Mouse (Mus musculus) intestine, embryonic 15.5 days (tissue): ENCODE measurements around the gene Upp1. TPM values are rescaled to one million over a fixed set of nuclear protein-coding genes. Genes with fewer than 3 reads are reported as not detected.
A peak's percentile ranks its signal among the peaks of the same experiment; 100 is the strongest.
"Not testable (repeated sequence)": the region's sequence is repeated elsewhere in the genome, so short reads cannot be mapped to it uniquely, and the experiment has no call there.

Source experiments
- ATAC-seq: fragments of 200-750 bp; cut with Nextera tagmentation; 2 replicates; pipeline ENCODE4 v1.8.0; 2017; ENCODE audit warnings: moderate TSS enrichment, moderate library complexity
- H3K27ac ChIP-seq: fragments of 300-500 bp; sonication (generic); 2 replicates; pipeline ENCODE4 v1.5.1; 2015; ENCODE audit warnings: mild to moderate bottlenecking, inconsistent platforms
- H3K27me3 ChIP-seq: fragments of 300-500 bp; sonication (generic); replicated peaks from 2 replicates; pipeline ENCODE4 v1.6.1; 2015; ENCODE audit warnings: inconsistent platforms
- H3K36me3 ChIP-seq: fragments of 300-500 bp; sonication (generic); 2 replicates; pipeline ENCODE4 v1.6.1; 2015; ENCODE audit warnings: inconsistent platforms
- H3K4me1 ChIP-seq: fragments of 300-500 bp; sonication (generic); replicated peaks from 2 replicates; pipeline ENCODE4 v1.6.1; 2015; ENCODE audit warnings: inconsistent platforms
- H3K4me2 ChIP-seq: fragments of 300-500 bp; sonication (generic); replicated peaks from 2 replicates; pipeline ENCODE4 v1.6.1; 2015; ENCODE audit warnings: mild to moderate bottlenecking, inconsistent platforms
- H3K4me3 ChIP-seq: fragments of 300-500 bp; sonication (generic); replicated peaks from 2 replicates; pipeline ENCODE4 v1.5.1; 2015; ENCODE audit warnings: inconsistent platforms
- H3K9ac ChIP-seq: fragments of 300-500 bp; sonication (generic); 2 replicates; pipeline ENCODE4 v1.6.1; 2015; ENCODE audit warnings: inconsistent platforms
- H3K9me3 ChIP-seq: fragments of 300-500 bp; sonication (generic); 2 replicates; pipeline ENCODE4 v1.6.1; 2016; ENCODE audit warnings: inconsistent platforms
- WGBS: fragments of 180-500 bp; shearing (Covaris S2); methylation state at CpG from one replicate; pipeline ENCODE4 v1.1.7; 2015; 5-methylcytosine and 5-hydroxymethylcytosine counted together
- polyA plus RNA-seq: library from polyadenylated mRNA; unstranded; fragments of >200 nt; fragmentation: Nextera tagmentation; extraction: Ambion mirVana; gene quantifications from 2 replicates; pipeline ENCODE4 v1.2.1, GENCODE M21; 2015

Gene Upp1
- polyA plus RNA-seq, 1 experiment from 2014 or later: 5.4 TPM

DNA sequence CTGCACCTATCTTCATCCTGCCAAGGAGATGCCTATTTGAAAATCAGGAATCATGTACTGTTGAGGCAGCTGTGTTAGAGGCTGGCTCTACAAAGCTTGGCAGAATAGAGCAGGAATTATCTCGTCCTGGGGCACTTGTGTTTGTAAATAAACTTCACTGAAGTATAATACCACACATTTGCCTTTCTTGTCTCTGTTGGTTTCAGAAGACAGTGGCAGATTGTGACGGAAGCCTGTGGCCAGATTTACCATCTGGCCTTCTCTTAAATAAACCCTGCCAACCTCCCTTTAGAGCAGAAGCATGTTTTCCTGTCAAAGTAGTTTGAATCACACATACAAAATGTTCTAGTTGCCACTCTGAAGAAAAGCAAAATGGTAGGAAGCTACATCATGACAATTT lies 10.2 kb downstream of the Upp1 start:
- Histone ChIP-seq H3K4me2 (no peak overlapping the region), H3K36me3 (no peaks in the 10 kb centered on the region), H3K27ac (no peak overlapping the region), H3K4me3 (no peak overlapping the region), H3K9me3 (no peaks in the 10 kb centered on the region), H3K27me3 (no peaks in the 10 kb centered on the region), H3K9ac (no peak overlapping the region), H3K4me1 (no peaks in the 10 kb centered on the region)
- no peak for ATAC-seq
- 49% methylated on average over 2 of the region's 2 CpGs for WGBS

GRCm38 (mm10) chr11:9129528-9129927 lies 11.6 kb downstream of the Upp1 start:
- Histone ChIP-seq H3K27me3 (no peaks in the 10 kb centered on the region), H3K4me1 (no peaks in the 10 kb centered on the region), H3K9me3 (no peaks in the 10 kb centered on the region), H3K9ac (no peak overlapping the region), H3K36me3 (no peaks in the 10 kb centered on the region), H3K4me3 (no peak overlapping the region), H3K27ac (no peak overlapping the region), H3K4me2 (no peak overlapping the region)
- no peak for ATAC-seq
- 87% methylated on average over 8 of the region's 8 CpGs for WGBS

DNA sequence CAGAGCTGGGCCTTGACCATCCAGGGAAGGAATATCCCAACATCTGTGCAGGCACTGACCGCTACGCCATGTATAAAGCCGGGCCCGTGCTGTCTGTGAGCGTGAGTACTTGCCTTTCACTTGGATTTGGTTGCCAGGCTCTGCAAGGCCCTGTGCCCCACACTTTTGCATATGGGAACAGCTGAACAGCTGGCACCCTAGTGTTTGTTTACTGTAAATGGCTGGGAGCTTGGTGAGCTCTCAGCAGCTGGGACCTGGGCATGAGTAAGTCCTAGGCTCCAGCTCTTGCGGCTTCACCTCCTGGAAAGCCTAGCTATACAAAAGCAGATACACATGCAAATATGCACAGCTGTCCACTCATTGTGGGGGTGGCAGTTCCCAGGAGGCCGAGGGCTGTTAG lies 13.8 kb downstream of the Upp1 start:
- Histone ChIP-seq H3K27me3 (no peaks in the 10 kb centered on the region), H3K36me3 (no peaks in the 10 kb centered on the region), H3K4me1 (no peaks in the 10 kb centered on the region), H3K4me3 (no peak overlapping the region), H3K9ac (no peak overlapping the region), H3K9me3 (no peaks in the 10 kb centered on the region), H3K27ac (no peak overlapping the region), H3K4me2 (no peak overlapping the region)
- no peak; the same call in 1 of the 2 replicates for ATAC-seq
- 91% methylated on average over 7 of the region's 7 CpGs for WGBS

DNA sequence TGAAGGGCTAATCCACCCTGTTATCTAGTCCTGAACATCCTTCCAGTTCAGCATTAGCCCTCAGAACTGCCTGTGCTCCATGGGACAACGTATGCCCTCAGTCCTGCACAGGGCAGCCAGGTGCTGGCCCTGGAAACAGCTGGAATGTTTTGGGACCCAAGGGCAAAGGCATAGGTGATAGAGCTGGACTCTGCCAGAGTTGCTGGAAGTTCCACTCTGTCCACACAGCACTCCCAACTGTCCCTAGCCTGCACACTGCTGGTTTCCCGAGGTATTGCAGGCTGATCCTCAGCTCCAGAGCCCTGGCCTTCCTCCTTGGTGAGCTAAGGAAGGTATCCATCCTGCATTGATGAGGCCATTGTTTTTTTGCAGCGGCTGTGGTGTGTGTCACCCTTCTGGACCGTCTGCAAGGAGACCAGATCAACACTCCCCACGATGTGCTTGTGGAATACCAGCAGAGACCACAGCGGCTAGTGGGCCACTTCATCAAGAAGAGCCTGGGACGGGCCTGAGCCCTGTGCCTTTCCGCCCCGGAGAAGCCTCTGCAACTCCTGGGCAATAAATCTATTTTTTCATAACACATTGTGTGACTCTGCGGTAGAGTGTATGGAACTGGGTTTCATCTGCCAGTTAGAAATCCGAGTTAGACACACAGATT lies 17.8 kb downstream of the Upp1 start:
- Histone ChIP-seq H3K4me2 (no peak overlapping the region), H3K36me3 (no peaks in the 10 kb centered on the region), H3K4me1 (no peaks in the 10 kb centered on the region), H3K4me3 (no peak overlapping the region), H3K27ac (no peak overlapping the region), H3K27me3 (no peaks in the 10 kb centered on the region), H3K9me3 (no peaks in the 10 kb centered on the region), H3K9ac (no peak overlapping the region)
- peak; percentile 61; the same call in 1 of the 2 replicates for ATAC-seq
- 73% methylated on average over 11 of the region's 11 CpGs for WGBS

DNA sequence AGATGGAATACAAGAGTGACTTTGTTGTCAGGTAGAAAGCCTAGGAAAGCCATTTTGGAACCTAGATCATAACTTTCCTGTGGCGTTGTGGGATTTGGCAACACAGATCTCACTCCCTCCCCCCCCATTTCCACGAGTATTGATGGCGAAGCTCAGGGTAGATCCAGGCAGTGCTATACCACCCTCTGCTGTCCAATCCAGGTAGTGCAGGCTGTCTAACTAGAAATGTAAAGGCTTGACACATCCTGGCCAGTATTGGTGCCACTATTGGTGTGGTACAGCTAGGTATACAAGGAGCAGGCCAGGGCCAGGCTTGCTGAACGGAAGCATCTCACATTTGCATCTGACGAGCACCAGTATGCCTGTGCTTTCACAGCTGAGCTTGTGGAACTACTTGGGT lies 18.6 kb downstream of the Upp1 start:
- H3K27me3 ChIP-seq: no peaks in the 10 kb centered on the region
- no peak overlapping the region for H3K4me2 ChIP-seq
- no peaks in the 10 kb centered on the region for H3K9me3 ChIP-seq
- no peaks in the 10 kb centered on the region for H3K36me3 ChIP-seq
- no peak overlapping the region for H3K4me3 ChIP-seq
- H3K4me1 ChIP-seq: no peaks in the 10 kb centered on the region
- ATAC-seq: peak; percentile 70
- no peak overlapping the region for H3K9ac ChIP-seq
- H3K27ac ChIP-seq: no peak overlapping the region
- WGBS: 24% methylated on average over 5 of the region's 5 CpGs

DNA sequence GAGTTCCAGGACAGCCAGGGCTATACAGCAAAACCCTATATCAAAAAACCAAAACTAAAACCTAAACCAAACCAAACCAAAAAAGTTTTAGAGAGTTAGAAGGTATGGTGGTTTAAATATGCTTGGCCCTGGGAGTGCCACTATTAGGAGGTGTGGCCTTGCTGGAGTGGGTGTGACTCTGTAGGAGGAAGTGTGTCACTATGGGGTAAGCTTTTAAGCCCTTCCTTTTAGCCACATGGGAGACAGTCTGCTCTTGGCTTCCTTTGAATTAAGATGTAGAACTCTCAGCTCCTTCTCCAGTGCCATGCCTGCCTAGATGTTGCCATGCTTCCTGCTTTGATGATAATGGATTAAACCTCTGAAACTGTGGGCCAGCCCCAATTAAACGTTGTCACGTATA lies 27.2 kb downstream of the Upp1 start:
- H3K36me3 ChIP-seq: no peaks in the 10 kb centered on the region
- no peak overlapping the region for H3K27ac ChIP-seq
- H3K9ac ChIP-seq: no peak overlapping the region
- H3K9me3 ChIP-seq: no peaks in the 10 kb centered on the region
- 85% methylated on average over 2 of the region's 2 CpGs for WGBS
- no peaks in the 10 kb centered on the region for H3K27me3 ChIP-seq
- H3K4me1 ChIP-seq: no peaks in the 10 kb centered on the region
- ATAC-seq: no peak
- H3K4me2 ChIP-seq: no peak overlapping the region
- H3K4me3 ChIP-seq: no peak overlapping the region

DNA sequence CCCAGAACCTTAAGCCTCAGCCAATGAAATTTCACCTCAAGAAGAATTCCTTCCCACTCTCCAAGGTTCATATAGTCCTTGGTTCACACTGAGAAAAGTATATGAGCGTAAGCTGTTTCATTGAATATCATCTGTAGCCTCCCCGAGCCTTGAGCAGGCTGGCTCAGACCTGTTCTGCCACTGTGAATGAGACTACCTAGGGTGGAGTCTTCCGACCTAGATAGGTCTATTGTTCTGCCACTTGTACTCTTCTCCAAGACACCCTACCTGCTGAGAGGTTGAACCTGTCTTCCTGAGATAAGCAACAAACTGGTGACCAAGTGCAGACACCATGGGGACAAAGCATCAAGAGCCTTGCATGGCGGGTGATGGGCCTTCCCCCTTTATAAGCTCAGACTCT lies 28.2 kb downstream of the Upp1 start:
- Histone ChIP-seq H3K9me3 (no peaks in the 10 kb centered on the region), H3K4me1 (no peaks in the 10 kb centered on the region), H3K4me2 (no peak overlapping the region), H3K27ac (no peak overlapping the region), H3K9ac (no peak overlapping the region), H3K36me3 (no peaks in the 10 kb centered on the region), H3K4me3 (no peak overlapping the region), H3K27me3 (no peaks in the 10 kb centered on the region)
- 87% methylated on average over 4 of the region's 4 CpGs for WGBS
- ATAC-seq: no peak

DNA sequence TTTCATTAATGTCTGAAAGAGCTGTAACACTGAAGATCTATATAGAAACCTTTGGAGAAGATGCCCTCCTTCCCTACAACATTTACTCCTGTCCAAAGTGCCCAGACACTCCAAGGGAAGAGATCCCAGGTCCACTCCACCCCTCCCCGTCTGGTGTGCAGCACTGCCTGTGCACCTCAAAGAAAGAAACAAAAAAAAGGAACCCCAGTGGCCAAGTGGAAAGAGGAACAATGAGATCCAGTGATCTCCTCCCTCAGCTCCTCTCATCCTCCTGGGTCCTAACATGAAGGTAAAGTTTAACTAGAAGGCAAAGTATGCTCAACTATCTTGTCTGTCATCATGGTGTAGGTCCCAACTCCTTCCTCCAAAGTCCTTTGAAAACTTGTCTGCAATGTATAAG lies 28.8 kb downstream of the Upp1 start:
- H3K4me1 ChIP-seq: no peaks in the 10 kb centered on the region
- H3K36me3 ChIP-seq: no peaks in the 10 kb centered on the region
- H3K27me3 ChIP-seq: no peaks in the 10 kb centered on the region
- H3K9me3 ChIP-seq: no peaks in the 10 kb centered on the region
- no peak overlapping the region for H3K9ac ChIP-seq
- no peak overlapping the region for H3K4me3 ChIP-seq
- 80% methylated on average over 1 of the region's 1 CpGs for WGBS
- H3K4me2 ChIP-seq: no peak overlapping the region
- H3K27ac ChIP-seq: no peak overlapping the region
- no peak for ATAC-seq

DNA sequence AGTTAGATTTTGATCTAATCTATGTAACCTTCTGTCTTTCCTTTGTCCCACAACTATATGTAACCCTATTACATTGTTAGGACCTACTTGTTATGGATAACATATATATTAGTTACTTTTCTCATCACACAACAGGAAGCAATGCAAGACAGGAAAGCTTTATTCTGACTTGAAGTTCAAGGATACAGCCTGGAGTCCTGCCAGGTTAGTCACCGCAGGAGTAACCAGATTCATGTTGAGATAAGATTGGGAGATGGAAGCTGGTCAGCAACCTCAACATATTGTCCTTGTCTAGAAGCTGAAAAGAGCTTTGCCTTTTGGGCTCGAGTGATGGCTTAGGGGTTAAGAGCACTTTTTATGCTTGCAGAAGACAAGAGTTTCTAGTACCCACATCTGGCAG lies 30.3 kb downstream of the Upp1 start:
- Histone ChIP-seq H3K9ac (no peak overlapping the region), H3K4me2 (no peak overlapping the region), H3K36me3 (no peaks in the 10 kb centered on the region), H3K4me3 (no peak overlapping the region), H3K27ac (no peak overlapping the region), H3K27me3 (no peaks in the 10 kb centered on the region), H3K9me3 (no peaks in the 10 kb centered on the region), H3K4me1 (no peaks in the 10 kb centered on the region)
- ATAC-seq: no peak
- 81% methylated on average over 2 of the region's 2 CpGs for WGBS

- not testable (repeated sequence) for ATAC-seq
Observed at GRCm38 (mm10) chr11:9150403-9150802, 32.5 kb downstream of the Upp1 start.

GRCm38 (mm10) chr11:9159953-9160352 lies 42.0 kb downstream of the Upp1 start:
- ATAC-seq: peak; percentile 53
- Histone ChIP-seq H3K9me3 (no peaks in the 10 kb centered on the region), H3K36me3 (no peaks in the 10 kb centered on the region), H3K27me3 (no peaks in the 10 kb centered on the region), H3K4me1 (no peaks in the 10 kb centered on the region), H3K27ac (no peak overlapping the region), H3K9ac (no peak overlapping the region), H3K4me2 (no peak overlapping the region), H3K4me3 (no peak overlapping the region)
- 27% methylated on average over 3 of the region's 3 CpGs for WGBS

More at GRCm38 (mm10) chr11:9150403-9150802, 32.5 kb downstream of the Upp1 start:
- not testable (repeated sequence) for H3K27me3 ChIP-seq, H3K9me3 ChIP-seq, H3K9ac ChIP-seq, H3K27ac ChIP-seq, H3K4me2 ChIP-seq, H3K36me3 ChIP-seq, H3K4me3 ChIP-seq, H3K4me1 ChIP-seq
- 82% methylated on average over 25 of the region's 25 CpGs for WGBS

- no peak overlapping the region for H3K4me3 ChIP-seq
- H3K9ac ChIP-seq: no peak overlapping the region
- H3K4me1 ChIP-seq: no peaks in the 10 kb centered on the region
- no peaks in the 10 kb centered on the region for H3K9me3 ChIP-seq
- no peak overlapping the region for H3K4me2 ChIP-seq
- H3K27me3 ChIP-seq: no peaks in the 10 kb centered on the region
- WGBS: 76% methylated on average over 2 of the region's 2 CpGs
- no peak for ATAC-seq
- H3K27ac ChIP-seq: no peak overlapping the region
- no peaks in the 10 kb centered on the region for H3K36me3 ChIP-seq
Observed at GRCm38 (mm10) chr11:9167331-9167730, 49.4 kb downstream of the Upp1 start.

GRCm38 (mm10) chr11:9181477-9181876 lies 63.6 kb downstream of the Upp1 start:
- H3K4me2 ChIP-seq: no peak overlapping the region
- H3K4me1 ChIP-seq: no peaks in the 10 kb centered on the region
- no peaks in the 10 kb centered on the region for H3K27me3 ChIP-seq
- H3K36me3 ChIP-seq: no peaks in the 10 kb centered on the region
- H3K9me3 ChIP-seq: no peaks in the 10 kb centered on the region
- ATAC-seq: no peak
- no peak overlapping the region for H3K4me3 ChIP-seq
- no peak overlapping the region for H3K9ac ChIP-seq
- WGBS: 77% methylated on average over 1 of the region's 1 CpGs
- no peak overlapping the region for H3K27ac ChIP-seq
